Mouse (Mus musculus) G1E (cell line): Measurements from ENCODE around the gene Colec11. TPM values are rescaled to one million over a fixed set of nuclear protein-coding genes. Genes with fewer than 3 reads are reported as not detected.

Source experiments
- ATAC-seq: 2 replicates; pipeline ENCODE4 v1.8.0; 2016; ENCODE audit warnings: mild to moderate bottlenecking; ENCODE audit not compliant: insufficient number of reproducible peaks, poor library complexity, low FRiP score, severe bottlenecking; ENCODE audit errors: extremely low read depth
- DNase-seq: peaks from one replicate; pipeline ENCODE4 v3.0.0; 2012; ENCODE audit warnings: low spot score
- H3K27me3 ChIP-seq: 2 replicates; pipeline ENCODE4 v1.6.1; 2012; ENCODE audit warnings: mild to moderate bottlenecking, low read length, inconsistent platforms; ENCODE audit not compliant: insufficient read depth
- H3K36me3 ChIP-seq: replicated peaks from 2 replicates; pipeline ENCODE3; 2012; ENCODE audit warnings: mild to moderate bottlenecking, inconsistent platforms
- H3K4me1 ChIP-seq: 2 replicates; pipeline ENCODE4 v1.6.1; 2012; ENCODE audit warnings: low read depth, low read length, inconsistent platforms, mixed read lengths; ENCODE audit not compliant: insufficient read depth
- H3K4me3 ChIP-seq: 2 replicates; pipeline ENCODE4 v1.5.1; 2012; ENCODE audit warnings: low read depth, mild to moderate bottlenecking, inconsistent platforms, low read length, moderate library complexity, mixed read lengths
- H3K9me3 ChIP-seq: replicated peaks from 2 replicates; pipeline ENCODE4 v1.6.1; 2012; ENCODE audit warnings: inconsistent platforms
- CTCF ChIP-seq: IDR thresholded peaks from 2 replicates; pipeline ENCODE4 v1.5.1; 2012; ENCODE audit warnings: low read depth, low read length, inconsistent platforms, mixed read lengths
- GATA1 ChIP-seq: IDR thresholded peaks from 2 replicates; pipeline ENCODE4 v1.6.1; 2012; ENCODE audit warnings: borderline replicate concordance, low read length, inconsistent platforms, mixed read lengths
- GATA2 ChIP-seq: IDR thresholded peaks from 2 replicates; pipeline ENCODE4 v1.6.1; 2012; ENCODE audit warnings: low read depth, low read length, inconsistent platforms, borderline replicate concordance
- POLR2AphosphoS5 ChIP-seq: IDR thresholded peaks from 2 replicates; pipeline ENCODE4 v1.6.1; 2012; ENCODE audit warnings: low read depth, low read length, inconsistent platforms; ENCODE audit not compliant: insufficient replicate concordance
- TAL1 ChIP-seq: conservative IDR thresholded peaks from 2 replicates; pipeline ENCODE4 v1.6.1; 2012; ENCODE audit warnings: low read depth, low read length, inconsistent platforms, mixed read lengths
- polyA plus RNA-seq: library from polyadenylated mRNA; stranded (reverse); fragments of >175 nt; gene quantifications from 2 replicates; pipeline ENCODE4 v1.2.3, GENCODE M21; 2012
- total RNA-seq, 2 experiments: library from RNA; stranded (forward) in 1 of 2; stranded (reverse) in 1 of 2; fragments of 200-1000 nt in 1 of 2; fragments of >200 nt in 1 of 2; fragmentation: Nextera tagmentation in 1 of 2; gene quantifications; 2 replicates each; pipeline ENCODE4 v1.2.3; 2014 to 2017

The Colec11 gene
- total and polyA plus RNA-seq, 3 experiments, result 0.22 TPM; not detected in 2

- peak overlapping the region; percentile 31; the same call in 1 of the 2 replicates for H3K4me3 ChIP-seq
- no peak for TF ChIP-seq GATA1
- TF ChIP-seq GATA2, result no peak
- no peak for TF ChIP-seq TAL1
- no peak for TF ChIP-seq CTCF
- TF ChIP-seq POLR2AphosphoS5, result no peak
- H3K36me3 ChIP-seq, result no peaks in the 10 kb centered on the region
- H3K9me3 ChIP-seq, result peaks cover 24% of the 10 kb centered on the region
- no peak for ATAC-seq
- no peaks in the 10 kb centered on the region; the same call in 1 of the 2 replicates for H3K4me1 ChIP-seq
- no peaks in the 10 kb centered on the region for H3K27me3 ChIP-seq
- no peak for DNase-seq
Measured at GRCm38 (mm10) chr12:28551775-28552174, 71.4 kb downstream of the Colec11 start.

GRCm38 (mm10) chr12:28548887-28549286, 74.3 kb downstream of the Colec11 start:
- DNase-seq, result no peak
- Histone ChIP-seq H3K9me3 (peaks cover 25% of the 10 kb centered on the region), H3K4me1 (no peaks in the 10 kb centered on the region; the same call in 1 of the 2 replicates), H3K27me3 (no peaks in the 10 kb centered on the region), H3K36me3 (no peaks in the 10 kb centered on the region), H3K4me3 (no peak overlapping the region)
- ATAC-seq, result no peak
- TF ChIP-seq CTCF, result no peak
- TF ChIP-seq TAL1, result no peak
- TF ChIP-seq GATA1, result no peak
- TF ChIP-seq GATA2, result no peak
- TF ChIP-seq POLR2AphosphoS5, result no peak

Other genes with a start within 250 kb of the Colec11 start
- not detected in 2 replicates for gene Dcdc2c, start 71.0 kb downstream of the Colec11 start, total RNA-seq (2014; fragmentation: Nextera tagmentation)
- gene Dcdc2c, start 71.0 kb downstream of the Colec11 start, total RNA-seq (2017), result 0.16 and 0.52 TPM in 2 replicates
- not detected in 2 replicates for gene Dcdc2c, start 71.0 kb downstream of the Colec11 start, polyA plus RNA-seq
- gene Allc, start 40.9 kb downstream of the Colec11 start, total RNA-seq (2014; fragmentation: Nextera tagmentation), result not detected in 2 replicates
- gene Allc, start 40.9 kb downstream of the Colec11 start, total RNA-seq (2017), result 0.05 and 0.17 TPM in 2 replicates
- not detected in 2 replicates for gene Allc, start 40.9 kb downstream of the Colec11 start, polyA plus RNA-seq
- 1,147 and 1,296 TPM in 2 replicates for gene Rps7, start 12.6 kb upstream of the Colec11 start, total RNA-seq (2014; fragmentation: Nextera tagmentation)
- 3,809 and 4,399 TPM in 2 replicates for gene Rps7, start 12.6 kb upstream of the Colec11 start, total RNA-seq (2017)
- 365 and 446 TPM in 2 replicates for gene Rps7, start 12.6 kb upstream of the Colec11 start, polyA plus RNA-seq
- gene Rnaseh1, start 26.2 kb upstream of the Colec11 start, total RNA-seq (2014; fragmentation: Nextera tagmentation), result 11.2 and 17.6 TPM in 2 replicates
- gene Rnaseh1, start 26.2 kb upstream of the Colec11 start, total RNA-seq (2017), result 24.5 and 27.2 TPM in 2 replicates
- 14.9 and 17.8 TPM in 2 replicates for gene Rnaseh1, start 26.2 kb upstream of the Colec11 start, polyA plus RNA-seq
- gene Adi1, start 51.9 kb upstream of the Colec11 start, total RNA-seq (2014; fragmentation: Nextera tagmentation), result 70.8 and 97.4 TPM in 2 replicates
- gene Adi1, start 51.9 kb upstream of the Colec11 start, total RNA-seq (2017), result 39.2 and 45.3 TPM in 2 replicates
- gene Adi1, start 51.9 kb upstream of the Colec11 start, polyA plus RNA-seq, result 20.1 and 25.6 TPM in 2 replicates
- gene Trappc12, start 127.1 kb upstream of the Colec11 start, total RNA-seq (2014; fragmentation: Nextera tagmentation), result 37.4 and 49.6 TPM in 2 replicates
- gene Trappc12, start 127.1 kb upstream of the Colec11 start, total RNA-seq (2017), result 44.9 and 51.2 TPM in 2 replicates
- 9.8 and 13.5 TPM in 2 replicates for gene Trappc12, start 127.1 kb upstream of the Colec11 start, polyA plus RNA-seq
- gene Eipr1, start 128.4 kb upstream of the Colec11 start, total RNA-seq (2014; fragmentation: Nextera tagmentation), result 11.0 and 14.9 TPM in 2 replicates
- 52.8 and 59.5 TPM in 2 replicates for gene Eipr1, start 128.4 kb upstream of the Colec11 start, total RNA-seq (2017)
- 22.4 and 26.5 TPM in 2 replicates for gene Eipr1, start 128.4 kb upstream of the Colec11 start, polyA plus RNA-seq